Comparison of ENCODE assay signal across 8 mouse cellular contexts in genomic region chr14:75445281-75445947, GRCm38 (mm10). TPM values are rescaled to one million over a fixed set of nuclear protein-coding genes. Genes with fewer than 3 reads are reported as not detected.
DNase-seq lines count a peak whose midpoint lies in the region; ATAC-seq and TF ChIP-seq lines count a peak whose summit lies in the region.

No protein-coding gene starts in this region.

- peak overlapping the region; percentile 67 for H3K4me3 ChIP-seq in gastrocnemius, adult 2 months

- ATAC-seq in erythroid progenitor cell, adult 5-6 weeks (replicated peaks; ENCODE audit: low FRiP score, poor library complexity, severe bottlenecking), result no peak

- peak; percentile 83 to 90 for DNase-seq in adrenal gland, adult (ENCODE audit: inconsistent age in 2 of 2, low spot score in 1 of 2)
- peak; percentile 69 to 83 for DNase-seq in cerebellum, postnatal 14 days
- peak; percentile 48 for DNase-seq in gastrocnemius, adult 2 months
- DNase-seq in hindlimb bud, embryonic 11.5 days (ENCODE audit: extremely low spot score, low read depth, low spot score), result peak; percentile 47
- peak; percentile 55 to 80 for DNase-seq in left cerebral cortex, adult 8-10 months (ENCODE audit: low spot score in 2 of 2)
- peak; percentile 77 to 79 for DNase-seq in lung, postnatal 4 days
- DNase-seq in right cerebral cortex, postnatal 25 days, result peak; percentile 81

- TF ChIP-seq CTCF in gastrocnemius, adult 2 months (IDR thresholded peaks at IDR 0.05), result no peak

- H3K27ac ChIP-seq in gastrocnemius, adult 2 months, result 0 out of 2 replicates have a peak overlapping the region, but pooled peaks have one; percentile 16

- intact Hi-C loops in gastrocnemius, adult 2 months (cut with DNase I), result no loop called here

RNA-seq across cellular contexts. Expression of gene Siah3, which starts 10.4 kb away (rescaled TPM):
- total RNA-seq in gastrocnemius, adult 2 months (2021), result not detected
- total RNA-seq in left cerebral cortex, adult 8-10 months (2022), result 1 to 10 TPM; 4.3 to 5.5 (median 5.4) TPM
- total RNA-seq in erythroid progenitor cell, adult 5-6 weeks (2015; ENCODE audit: low replicate concordance), result not detected in 2 replicates
- not detected in 2 replicates for total RNA-seq in erythroid progenitor cell, adult 5-6 weeks (2017; ENCODE audit: low replicate concordance)

Comparison
In these comparisons a context has a peak if more than half of its experiments do, and no peak if none do; other contexts are left out.
1. RNA of gene Siah3, which starts 10.4 kb away (total RNA-seq): 4.3 to 5.5 TPM in left cerebral cortex, adult 8-10 months; not detected in gastrocnemius, adult 2 months and not detected in erythroid progenitor cell, adult 5-6 weeks; every median in the first group is over 4 times any median in the second.
2. Peak in every context shown above with its lines, with median percentiles within 50 percentile points of each other: DNase-seq.